Mouse (Mus musculus): ENCODE measurements around the gene Ell. TPM values are rescaled to one million over a fixed set of nuclear protein-coding genes. Genes with fewer than 3 reads are reported as not detected.

Gene Ell
- polyA plus RNA-seq (2012; rRNA removed), result 18.0 and 24.2 TPM in 2 replicates

GRCm38 (mm10) chr8:70539077-70539813, at the start of gene Ell:
TSS of gene Ell (plus strand) at chr8:70539457.

GRCm38 (mm10) chr8:70492664-70493640, 46.3 kb upstream of the Ell start, which contains the start of gene Crlf1:
TSS of gene Crlf1 (plus strand) at chr8:70493158.

GRCm38 (mm10) chr8:70506328-70507026, 32.8 kb upstream of the Ell start, which contains the start of gene Rex1bd:
TSS of gene Rex1bd (minus strand) at chr8:70506752.

DNA sequence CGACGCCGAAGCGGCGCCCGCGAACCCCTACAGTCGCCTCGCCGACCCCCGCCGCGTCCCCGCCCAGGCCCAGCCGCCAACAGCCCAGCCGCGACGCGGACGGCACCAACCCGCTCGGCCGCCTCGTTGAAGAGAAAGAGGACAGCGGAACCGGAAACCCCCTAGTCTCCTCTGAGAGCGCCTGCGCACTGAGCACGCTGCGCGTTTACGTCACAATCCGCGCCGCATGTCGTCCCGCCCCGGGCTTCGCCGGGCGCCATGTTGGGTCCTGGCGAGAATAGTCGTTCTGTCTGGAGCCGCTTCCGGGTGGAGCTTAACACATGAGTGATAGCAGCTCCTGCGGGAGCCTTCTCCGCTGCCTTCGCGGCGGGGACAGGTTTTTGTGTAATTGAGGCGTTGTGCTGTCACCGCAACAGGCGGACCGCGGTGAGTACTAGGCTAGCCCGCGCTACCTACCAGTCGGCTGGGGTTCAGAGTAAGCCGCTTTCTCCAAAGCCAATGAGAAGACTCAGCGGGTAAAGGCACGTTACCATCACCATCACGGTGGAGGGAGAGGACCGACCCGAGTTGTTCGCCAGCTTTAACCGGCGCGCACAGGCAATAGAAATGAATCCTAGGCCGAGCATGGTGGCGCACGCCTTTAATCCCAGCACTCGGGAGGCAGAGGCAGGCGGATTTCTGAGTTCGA, 28.9 kb upstream of the Ell start, which contains the start of gene Uba52:
Gene Uba52 (minus strand): TSS at position 574 of the 688 bp plus-strand sequence.

DNA sequence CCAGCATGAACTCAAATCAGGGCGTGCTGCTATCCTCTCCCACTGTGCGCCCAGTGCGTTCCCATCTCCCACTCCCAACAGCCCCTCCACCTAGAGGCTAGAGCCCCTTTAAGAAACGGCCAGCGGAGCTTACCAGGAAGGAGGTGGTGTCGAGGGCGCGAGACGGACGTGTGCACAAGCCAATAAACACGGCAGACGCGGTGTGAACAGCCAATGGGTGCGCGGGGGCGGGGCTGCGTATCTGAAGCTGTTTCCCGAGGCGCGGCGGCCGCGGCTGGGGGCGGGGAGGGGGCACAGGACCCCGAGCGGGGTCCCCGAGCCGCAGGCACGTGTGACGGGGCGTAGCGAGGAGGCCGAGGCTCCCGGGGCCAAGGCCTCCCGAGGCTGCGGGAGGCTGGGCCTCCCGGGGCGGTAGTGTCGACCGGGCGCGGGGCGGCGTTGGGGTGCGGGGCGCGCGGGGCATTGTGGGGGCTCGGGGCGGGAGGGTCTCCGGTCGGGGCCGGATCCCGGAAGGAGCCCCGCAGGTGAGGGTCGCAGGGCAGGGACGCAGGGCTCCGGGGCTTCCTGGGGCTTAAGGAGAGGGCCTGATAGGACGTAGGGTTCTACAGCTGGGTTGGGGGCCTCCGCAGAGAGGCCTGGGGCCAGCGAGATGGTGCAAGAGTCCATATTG, 11.6 kb upstream of the Ell start, which contains the start of the genes Fkbp8 and Kxd1:
Gene Fkbp8 (plus strand): TSS at position 213 of the 670 bp plus-strand sequence.
Gene Kxd1 (minus strand): TSS at position 445 of the 670 bp plus-strand sequence.

DNA sequence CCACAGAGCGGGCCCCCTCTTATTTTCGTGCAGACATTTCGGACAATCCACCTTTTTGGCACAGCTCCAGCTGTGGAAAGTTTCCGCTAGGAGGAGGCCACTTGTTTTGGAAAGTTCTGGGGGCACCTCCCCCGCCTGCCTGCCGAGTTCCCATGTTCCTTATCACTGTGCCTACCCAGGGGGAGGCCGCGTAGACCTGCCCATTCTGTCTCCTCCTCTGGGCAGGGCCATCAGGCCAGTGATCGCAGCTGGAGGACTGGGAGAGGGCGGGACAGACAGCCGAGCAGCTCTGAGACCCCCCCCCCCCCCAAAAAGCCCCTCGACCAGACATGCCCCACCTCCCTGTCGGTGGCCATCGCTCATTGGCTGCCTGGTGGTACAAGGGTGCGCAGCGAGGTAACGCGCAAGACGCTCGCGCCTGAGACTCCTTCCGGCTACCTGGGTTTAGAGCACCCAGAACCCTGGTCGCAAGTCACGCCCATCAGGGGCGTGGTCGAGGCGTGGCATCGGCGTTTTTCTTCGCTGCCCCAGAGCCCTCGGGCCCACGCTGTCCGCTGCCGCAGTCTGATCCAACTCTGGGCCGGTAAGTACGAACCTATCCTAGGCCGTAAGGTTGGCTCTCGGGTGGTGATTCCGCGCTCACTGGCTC, 54.8 kb downstream of the Ell start, which contains the start of gene Isyna1:
Gene Isyna1 (plus strand): TSS at position 413 of the 649 bp plus-strand sequence.

DNA sequence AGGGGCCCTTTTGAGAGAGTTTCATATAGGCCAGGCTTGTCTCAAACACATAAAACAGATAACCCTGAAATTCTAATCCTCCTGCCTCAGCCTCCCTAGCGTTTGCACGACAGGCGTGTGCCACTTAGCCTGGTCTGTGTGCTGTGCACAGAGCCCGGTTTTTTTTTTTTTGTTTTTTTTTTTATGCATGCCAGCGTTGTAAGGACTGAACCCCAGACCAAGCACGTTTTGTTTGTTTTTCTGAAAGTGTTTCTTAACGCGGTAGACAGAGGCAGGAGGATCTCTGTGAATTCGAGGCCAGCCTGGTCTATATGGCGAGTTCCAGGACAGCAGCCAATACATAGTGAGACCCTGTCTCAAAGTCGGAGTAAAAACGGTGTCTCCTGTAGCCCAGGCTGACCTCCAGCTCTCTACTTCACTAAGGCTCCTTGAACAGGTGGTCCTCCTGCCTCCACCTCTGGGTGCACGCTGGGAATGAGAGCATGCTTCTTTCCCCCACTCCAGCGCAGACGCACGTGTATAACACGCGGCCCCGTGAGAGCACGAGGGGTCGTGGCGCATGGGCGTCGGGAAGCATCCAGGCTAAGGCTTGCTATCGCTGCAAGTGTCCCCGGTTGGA, 69.6 kb downstream of the Ell start, which contains the start of gene Ssbp4:
Gene Ssbp4 (minus strand): TSS at position 124 of the 619 bp plus-strand sequence.

DNA sequence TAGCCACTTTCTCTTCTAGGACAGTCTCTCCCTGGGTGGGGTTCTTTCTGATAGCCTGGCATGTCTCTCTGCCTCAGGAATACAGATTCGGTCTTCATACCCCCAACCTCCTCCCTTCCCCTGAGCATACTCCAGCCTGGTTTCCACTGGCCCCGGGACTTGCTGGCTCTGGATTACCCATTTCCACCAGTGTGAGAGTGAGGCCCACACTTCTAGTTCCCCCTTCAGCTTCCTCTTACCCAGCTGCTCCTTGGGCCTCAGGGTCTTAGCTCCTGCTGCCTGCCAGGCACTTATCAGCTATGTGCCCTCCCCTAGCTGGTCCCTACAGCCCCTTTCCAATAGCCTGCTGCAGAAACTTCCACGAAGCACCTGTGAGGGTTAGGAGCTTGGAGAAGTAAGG, 76.6 kb downstream of the Ell start, which contains the start of gene Lrrc25:
Gene Lrrc25 (plus strand): TSS at position 262 of the 400 bp plus-strand sequence.

DNA sequence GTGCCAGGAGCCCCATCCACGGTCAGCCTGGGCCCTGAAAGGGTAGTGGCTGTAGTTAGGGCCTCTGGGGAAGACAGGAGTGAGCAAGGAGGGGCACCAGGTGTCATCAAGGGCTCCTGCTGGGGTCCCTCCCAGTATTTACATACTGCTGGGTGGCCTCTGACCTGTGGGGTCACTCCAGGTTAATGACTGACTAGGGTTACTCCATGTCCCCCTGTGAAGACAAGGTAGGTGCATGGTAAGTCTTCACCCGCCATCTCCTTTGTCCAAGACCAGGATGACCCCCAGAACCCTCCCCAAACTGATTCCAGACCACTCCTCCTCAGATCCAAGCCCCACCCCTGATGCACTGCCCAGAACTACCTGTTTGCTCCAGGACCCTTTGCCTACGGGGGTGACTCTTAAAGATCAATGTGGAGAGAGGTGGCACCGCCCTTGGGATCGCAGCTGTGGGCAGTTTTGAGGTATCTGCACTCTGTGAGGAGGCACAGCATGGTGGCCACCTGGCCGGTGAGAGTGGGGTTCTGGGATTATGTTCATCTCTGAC, 93.2 kb downstream of the Ell start, which contains the start of gene Gdf15:
Gene Gdf15 (minus strand): TSS at position 111 of the 547 bp plus-strand sequence.

Other genes with a start within 250 kb of the Ell start
- gene Ddx49, start 237.0 kb upstream of the Ell start, polyA plus RNA-seq (2012; rRNA removed), result 54.6 and 70.9 TPM in 2 replicates
- gene Cope, start 236.9 kb upstream of the Ell start, polyA plus RNA-seq (2012; rRNA removed), result 214 and 227 TPM in 2 replicates
- 6.7 and 8.8 TPM in 2 replicates for gene Cers1, start 223.7 kb upstream of the Ell start, polyA plus RNA-seq (2012; rRNA removed)
- 3.1 and 7.7 TPM in 2 replicates for gene Gdf1, start 209.6 kb upstream of the Ell start, polyA plus RNA-seq (2012; rRNA removed)
- 39.3 and 42.0 TPM in 2 replicates for gene Upf1, start 186.2 kb upstream of the Ell start, polyA plus RNA-seq (2012; rRNA removed)
- gene Comp, start 165.9 kb upstream of the Ell start, polyA plus RNA-seq (2012; rRNA removed), result 0.28 and 0.31 TPM in 2 replicates
- 17.0 and 25.5 TPM in 2 replicates for gene Crtc1, start 99.9 kb upstream of the Ell start, polyA plus RNA-seq (2012; rRNA removed)
- gene Klhl26, start 62.5 kb upstream of the Ell start, polyA plus RNA-seq (2012; rRNA removed), result 21.7 and 29.7 TPM in 2 replicates
- gene Tmem59l, start 52.1 kb upstream of the Ell start, polyA plus RNA-seq (2012; rRNA removed), result 6.5 and 11.6 TPM in 2 replicates
- gene Crlf1, start 46.3 kb upstream of the Ell start, polyA plus RNA-seq (2012; rRNA removed), result 1.8 and 19.1 TPM in 2 replicates
- 128 and 152 TPM in 2 replicates for gene Rex1bd, start 32.7 kb upstream of the Ell start, polyA plus RNA-seq (2012; rRNA removed)
- gene Uba52, start 28.7 kb upstream of the Ell start, polyA plus RNA-seq (2012; rRNA removed), result 1,236 and 2,029 TPM in 2 replicates
- gene Fkbp8, start 11.7 kb upstream of the Ell start, polyA plus RNA-seq (2012; rRNA removed), result 333 and 368 TPM in 2 replicates
- gene Kxd1, start 11.5 kb upstream of the Ell start, polyA plus RNA-seq (2012; rRNA removed), result 45.2 and 45.4 TPM in 2 replicates
- 87.0 and 171 TPM in 2 replicates for gene Isyna1, start 54.9 kb downstream of the Ell start, polyA plus RNA-seq (2012; rRNA removed)
- gene Ssbp4, start 69.4 kb downstream of the Ell start, polyA plus RNA-seq (2012; rRNA removed), result 81.3 and 117 TPM in 2 replicates
- 0.88 and 1.00 TPM in 2 replicates for gene Lrrc25, start 76.7 kb downstream of the Ell start, polyA plus RNA-seq (2012; rRNA removed)
- 0.32 and 0.54 TPM in 2 replicates for gene Gdf15, start 93.0 kb downstream of the Ell start, polyA plus RNA-seq (2012; rRNA removed)
- 61.8 and 88.1 TPM in 2 replicates for gene Pgpep1, start 120.9 kb downstream of the Ell start, polyA plus RNA-seq (2012; rRNA removed)
- gene Lsm4, start 133.8 kb downstream of the Ell start, polyA plus RNA-seq (2012; rRNA removed), result 217 and 299 TPM in 2 replicates
- 179 and 228 TPM in 2 replicates for gene Jund, start 159.5 kb downstream of the Ell start, polyA plus RNA-seq (2012; rRNA removed)
- 0.04 and 0.05 TPM in 2 replicates for gene Iqcn, start 164.0 kb downstream of the Ell start, polyA plus RNA-seq (2012; rRNA removed)
- 0.06 TPM in 1 of 2 replicates, not detected in the other for gene Gm3336, start 179.1 kb downstream of the Ell start, polyA plus RNA-seq (2012; rRNA removed)
- gene Pde4c, start 184.3 kb downstream of the Ell start, polyA plus RNA-seq (2012; rRNA removed), result 0.82 and 0.89 TPM in 2 replicates
- gene Rab3a, start 215.2 kb downstream of the Ell start, polyA plus RNA-seq (2012; rRNA removed), result 28.0 and 50.3 TPM in 2 replicates
- 18.0 and 20.3 TPM in 2 replicates for gene Mpv17l2, start 221.5 kb downstream of the Ell start, polyA plus RNA-seq (2012; rRNA removed)
- gene Pik3r2, start 237.3 kb downstream of the Ell start, polyA plus RNA-seq (2012; rRNA removed), result 73.4 and 81.4 TPM in 2 replicates

Measured in central nervous system, embryonic 11.5 days (tissue).